Mouse (Mus musculus) midbrain, embryonic 15.5 days (tissue): Measurements from ENCODE around the gene Lrrd1. TPM values are rescaled to one million over a fixed set of nuclear protein-coding genes. Genes with fewer than 3 reads are reported as not detected.
"Not testable (repeated sequence)": the region's sequence is repeated elsewhere in the genome, so short reads cannot be mapped to it uniquely, and the experiment has no call there.

Source experiments
- ATAC-seq: fragments of 200-750 bp; cut with Nextera tagmentation; replicated peaks from 2 replicates; pipeline ENCODE4 v1.8.0; 2017; ENCODE audit warnings: moderate TSS enrichment
- H3K27ac ChIP-seq: fragments of 300-500 bp; sonication (generic); 2 replicates; pipeline ENCODE4 v1.5.1; 2015; ENCODE audit warnings: mild to moderate bottlenecking, inconsistent platforms
- H3K27me3 ChIP-seq: fragments of 300-500 bp; sonication (generic); replicated peaks from 2 replicates; pipeline ENCODE4 v1.6.1; 2015; ENCODE audit warnings: inconsistent platforms
- H3K36me3 ChIP-seq: fragments of 300-500 bp; sonication (generic); replicated peaks from 2 replicates; pipeline ENCODE4 v1.6.1; 2015; ENCODE audit warnings: inconsistent platforms
- H3K4me1 ChIP-seq: fragments of 300-500 bp; sonication (generic); 2 replicates; pipeline ENCODE4 v1.6.1; 2015; ENCODE audit warnings: inconsistent platforms
- H3K4me2 ChIP-seq: fragments of 300-500 bp; sonication (generic); 2 replicates; pipeline ENCODE4 v1.6.1; 2015; ENCODE audit warnings: inconsistent platforms, mild to moderate bottlenecking, moderate library complexity
- H3K4me3 ChIP-seq: fragments of 300-500 bp; sonication (generic); 2 replicates; pipeline ENCODE4 v1.5.1; 2015; ENCODE audit warnings: mild to moderate bottlenecking, inconsistent platforms
- H3K9ac ChIP-seq: fragments of 300-500 bp; sonication (generic); 2 replicates; pipeline ENCODE4 v1.6.1; 2015; ENCODE audit warnings: mild to moderate bottlenecking, inconsistent platforms
- H3K9me3 ChIP-seq: fragments of 300-500 bp; sonication (generic); 2 replicates; pipeline ENCODE4 v1.6.1; 2016; ENCODE audit warnings: inconsistent platforms
- WGBS: fragments of 180-500 bp; shearing (Covaris S2); methylation state at CpG from one replicate; pipeline ENCODE4 v1.1.7; 2015; ENCODE audit warnings: mixed read lengths; 5-methylcytosine and 5-hydroxymethylcytosine counted together
- polyA plus RNA-seq: library from polyadenylated mRNA; unstranded; fragments of >200 nt; fragmentation: Nextera tagmentation; extraction: Ambion mirVana; gene quantifications from 2 replicates; pipeline ENCODE4 v1.2.1, GENCODE M21; 2015

The Lrrd1 gene
- polyA plus RNA-seq, 1 experiment from 2014 or later = 0.14 TPM

DNA sequence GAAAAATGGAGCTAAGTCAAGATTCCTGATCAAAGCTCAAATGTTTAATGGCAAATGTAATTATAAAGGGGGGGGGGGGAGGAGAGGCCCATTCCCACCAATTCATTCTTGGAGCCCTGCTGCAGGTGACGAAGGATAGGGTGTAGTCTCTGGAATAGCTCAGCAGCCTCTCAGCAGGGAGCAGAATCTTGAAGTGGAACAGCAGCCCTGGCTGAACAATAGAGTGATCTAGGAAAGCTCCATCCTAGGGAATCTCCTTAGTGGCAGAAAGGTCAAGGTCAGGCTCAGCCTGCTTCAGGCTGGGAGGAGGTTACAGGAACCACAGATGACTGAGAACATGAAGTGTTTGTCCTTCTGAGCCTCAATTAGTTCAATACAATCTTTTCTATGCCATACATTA lies 27.4 kb downstream of the Lrrd1 start:
- Histone ChIP-seq H3K27ac (no peak overlapping the region), H3K4me1 (no peaks in the 10 kb centered on the region), H3K4me2 (no peak overlapping the region), H3K9ac (no peak overlapping the region), H3K27me3 (no peaks in the 10 kb centered on the region), H3K4me3 (no peak overlapping the region), H3K9me3 (no peaks in the 10 kb centered on the region), H3K36me3 (no peaks in the 10 kb centered on the region)
- WGBS = 20% methylated on average over 1 of the region's 1 CpGs
- ATAC-seq = no peak

DNA sequence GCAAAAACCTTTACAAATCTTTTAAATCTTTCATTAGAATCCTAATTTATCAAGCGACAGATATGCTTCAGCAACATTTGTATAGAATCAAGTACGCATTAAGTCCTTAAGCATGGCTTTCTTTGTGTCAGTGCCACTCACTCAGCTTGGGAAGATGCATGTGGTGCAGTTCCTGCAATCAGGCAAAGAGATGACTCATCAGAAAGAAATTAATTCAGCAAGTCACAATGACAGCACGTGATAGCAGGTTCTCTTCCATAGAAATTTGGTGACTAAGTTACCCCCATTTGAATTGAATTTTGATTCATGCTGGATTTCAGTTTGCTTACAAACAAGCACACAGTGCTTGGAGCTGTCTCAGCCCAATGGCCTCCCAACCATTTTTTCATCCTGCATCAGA lies 28.5 kb downstream of the Lrrd1 start:
- Histone ChIP-seq H3K27me3 (no peaks in the 10 kb centered on the region), H3K9me3 (no peaks in the 10 kb centered on the region), H3K4me2 (no peak overlapping the region), H3K9ac (no peak overlapping the region), H3K27ac (no peak overlapping the region), H3K36me3 (no peaks in the 10 kb centered on the region), H3K4me3 (no peak overlapping the region), H3K4me1 (no peaks in the 10 kb centered on the region)
- ATAC-seq = no peak
- WGBS = 65% methylated on average over 3 of the region's 3 CpGs

DNA sequence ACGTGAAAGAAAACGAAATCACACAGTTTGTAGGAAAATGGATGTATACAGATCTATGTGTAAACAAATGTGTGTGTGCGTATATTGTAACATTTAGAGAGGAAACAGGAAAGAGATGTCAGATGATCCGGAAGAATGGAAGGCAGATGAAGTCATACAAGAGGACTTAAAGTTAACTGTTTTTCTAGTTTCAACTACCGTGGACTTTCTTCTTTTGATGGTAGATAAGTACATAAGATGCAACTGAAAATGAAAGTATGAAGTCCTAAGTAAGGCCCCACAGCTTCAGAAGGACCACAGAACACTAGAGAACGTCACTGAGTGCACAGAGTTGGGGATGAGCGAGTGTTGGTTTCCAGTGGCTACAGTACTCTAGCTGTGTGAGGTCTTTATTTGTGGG lies 41.9 kb downstream of the Lrrd1 start:
- not testable (repeated sequence) for ATAC-seq, H3K4me1 ChIP-seq, H3K4me3 ChIP-seq, H3K4me2 ChIP-seq, H3K9me3 ChIP-seq, H3K9ac ChIP-seq, H3K27me3 ChIP-seq, H3K27ac ChIP-seq, H3K36me3 ChIP-seq
- 89% methylated on average over 7 of the region's 7 CpGs for WGBS

GRCm38 (mm10) chr5:3889201-3889600 lies 44.2 kb downstream of the Lrrd1 start:
- Histone ChIP-seq H3K4me1 (peaks cover 10% of the 10 kb centered on the region), H3K4me2 (no peak overlapping the region), H3K4me3 (no peak overlapping the region), H3K9ac (no peak overlapping the region), H3K36me3 (no peaks in the 10 kb centered on the region), H3K27me3 (no peaks in the 10 kb centered on the region), H3K27ac (no peak overlapping the region), H3K9me3 (no peaks in the 10 kb centered on the region)
- no peak for ATAC-seq

DNA sequence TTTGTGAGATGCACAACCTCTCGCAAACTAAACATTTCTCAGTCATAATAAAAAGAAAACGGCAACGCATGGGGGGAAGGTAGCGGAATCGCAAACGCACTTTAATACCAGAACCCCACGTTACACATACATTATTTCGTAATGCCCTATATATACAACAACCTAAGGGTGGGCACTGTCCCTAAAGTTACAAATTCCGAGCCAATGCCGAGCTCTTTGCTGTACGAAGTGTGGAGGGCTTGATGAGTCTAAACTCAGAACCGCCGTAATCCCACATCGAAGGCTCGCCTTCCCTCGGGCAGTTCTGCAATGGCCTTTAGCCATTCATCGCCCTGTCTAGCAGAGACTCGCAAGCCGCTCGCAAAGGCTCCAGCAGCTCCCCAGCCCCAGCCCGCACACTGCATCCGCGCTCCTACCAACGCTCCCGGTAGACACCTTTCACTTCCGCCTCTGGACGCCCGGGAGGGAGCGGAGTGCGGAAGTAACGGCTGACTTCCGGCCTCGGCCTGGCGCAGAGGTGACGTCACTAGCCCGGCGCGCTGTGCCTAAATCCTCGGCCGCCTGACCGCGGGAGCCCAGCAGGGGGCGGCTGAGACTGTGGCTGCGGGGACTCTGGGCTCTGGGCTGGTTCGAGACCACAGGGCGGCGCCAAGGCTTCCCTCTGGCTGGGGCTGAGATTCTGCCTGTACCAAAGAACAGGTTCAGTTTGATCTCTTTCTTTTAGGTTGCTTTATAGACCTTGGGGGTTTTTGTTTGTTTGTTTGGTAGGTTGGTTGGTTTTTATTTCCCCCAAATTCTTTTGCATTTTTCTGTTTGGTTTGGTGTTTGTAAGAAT lies 48.7 kb downstream of the Lrrd1 start, which contains the start of gene Mterf1a:
TSS of gene Mterf1a (minus strand) at position 475 of the 835 bp plus-strand sequence.
- H3K27ac ChIP-seq, H3K36me3 ChIP-seq: not testable (repeated sequence)
- peak within 1 kb of the TSS; percentile 39; the same call in 1 of the 2 replicates for H3K9ac ChIP-seq

DNA sequence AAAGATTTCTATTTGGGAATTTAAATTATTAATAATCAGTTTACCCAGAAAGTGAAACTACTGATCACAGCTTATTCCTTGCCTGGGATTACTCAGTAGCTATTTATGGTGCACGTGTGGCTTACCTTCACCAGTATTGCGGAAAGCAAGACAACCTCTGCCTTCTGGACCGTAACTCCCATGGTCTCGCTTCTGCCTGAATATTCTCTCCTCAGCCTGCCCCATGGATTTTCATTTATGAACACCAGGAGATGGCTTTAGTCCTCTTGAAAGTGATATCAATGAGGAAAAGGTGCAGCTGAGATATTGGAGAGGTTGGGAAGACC lies 49.3 kb downstream of the Lrrd1 start:
- H3K36me3 ChIP-seq, H3K9ac ChIP-seq, H3K27ac ChIP-seq, H3K9me3 ChIP-seq, H3K27me3 ChIP-seq, H3K4me1 ChIP-seq: not testable (repeated sequence)
- WGBS = 96% methylated on average over 4 of the region's 4 CpGs
- H3K4me3 ChIP-seq = peak overlapping the region; percentile 32; the same call in 1 of the 2 replicates
- H3K4me2 ChIP-seq = 0 out of 2 replicates have a peak overlapping the region, but pooled peaks have one; percentile 34
- ATAC-seq = peak; percentile 18; the same call in 1 of the 2 replicates

More for the DNA sequence above, 48.7 kb downstream of the Lrrd1 start, which contains the start of gene Mterf1a:
- not testable (repeated sequence) for H3K4me1 ChIP-seq, H3K9me3 ChIP-seq, H3K27me3 ChIP-seq
- peak within 1 kb of the TSS; percentile 42 for H3K4me3 ChIP-seq
- 0% methylated on average over 9 of the region's 47 CpGs for WGBS
- peak within 1 kb of the TSS; percentile 62 for H3K4me2 ChIP-seq
- peak; percentile 99 for ATAC-seq

- Histone ChIP-seq H3K27ac (no peak overlapping the region), H3K9me3 (no peaks in the 10 kb centered on the region), H3K4me3 (no peak overlapping the region), H3K4me2 (no peak overlapping the region), H3K9ac (no peak overlapping the region), H3K36me3 (no peaks in the 10 kb centered on the region), H3K4me1 (no peaks in the 10 kb centered on the region), H3K27me3 (no peaks in the 10 kb centered on the region)
- 66% methylated on average over 2 of the region's 2 CpGs for WGBS
- no peak for ATAC-seq
Measured at GRCm38 (mm10) chr5:3905471-3905870, 60.5 kb downstream of the Lrrd1 start.

Other genes with a start within 250 kb of the Lrrd1 start
- gene Pex1, start 249.1 kb upstream of the Lrrd1 start, polyA plus RNA-seq = 22.6 and 30.2 TPM in 2 replicates
- gene Rbm48, start 248.6 kb upstream of the Lrrd1 start, polyA plus RNA-seq = 19.1 and 19.4 TPM in 2 replicates
- not detected in 2 replicates for gene Tmbim7, start 194.0 kb upstream of the Lrrd1 start, polyA plus RNA-seq
- gene Gatad1, start 188.0 kb upstream of the Lrrd1 start, polyA plus RNA-seq = 56.1 and 59.5 TPM in 2 replicates
- 19.7 and 21.2 TPM in 2 replicates for gene Ankib1, start 42.2 kb upstream of the Lrrd1 start, polyA plus RNA-seq
- 54.0 and 58.3 TPM in 2 replicates for gene Krit1, start 42.0 kb upstream of the Lrrd1 start, polyA plus RNA-seq
- 5.9 and 6.3 TPM in 2 replicates for gene Mterf1a, start 48.8 kb downstream of the Lrrd1 start, polyA plus RNA-seq
- 406 and 434 TPM in 2 replicates for gene Akap9, start 82.9 kb downstream of the Lrrd1 start, polyA plus RNA-seq